Comparison of ENCODE assay signal across 25 mouse cellular contexts in the genomic region with DNA sequence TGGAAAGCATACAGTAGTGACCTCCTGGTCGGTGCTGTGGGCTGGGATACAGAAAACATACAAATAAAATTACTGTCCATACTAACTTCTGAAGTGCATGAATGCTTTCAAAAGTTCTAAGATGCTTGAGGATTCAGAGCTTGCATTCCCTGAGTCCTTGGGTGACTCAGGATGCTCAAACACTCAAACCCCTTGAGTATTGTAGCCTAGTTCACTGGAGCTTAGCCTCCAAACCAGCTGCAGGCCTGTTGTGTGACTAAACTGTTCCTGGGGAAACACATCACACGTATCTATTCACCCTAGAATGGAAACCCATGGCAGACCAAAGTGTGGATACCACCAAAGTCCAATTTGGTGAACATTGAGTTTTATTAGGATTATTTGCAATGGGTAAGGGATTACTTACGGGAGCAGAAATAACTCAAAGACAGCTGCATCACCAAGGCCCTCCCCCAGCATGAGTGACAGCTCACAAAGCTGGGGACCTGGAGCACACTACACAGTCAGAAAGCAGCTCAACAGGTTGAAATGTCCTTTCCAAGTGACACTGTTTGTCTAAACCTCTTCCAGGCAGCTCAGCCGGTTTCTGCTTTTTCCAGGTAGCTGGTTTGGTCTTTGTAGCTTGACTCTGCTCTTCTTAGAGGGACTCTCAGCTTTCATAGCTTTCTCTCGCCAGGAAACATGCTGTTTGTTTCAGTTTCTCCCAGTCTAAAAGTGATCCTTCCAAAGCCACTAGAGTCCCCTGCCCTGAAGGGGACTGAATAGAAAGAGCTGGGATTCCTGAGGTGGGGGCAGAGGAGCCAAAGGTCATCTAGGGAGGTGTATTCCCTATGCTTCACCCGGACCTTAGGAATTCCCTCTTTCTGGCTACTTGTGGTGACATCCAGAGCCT.
DNase-seq lines count a peak whose midpoint lies in the region; ATAC-seq lines count a peak whose summit lies in the region.
"Had no signal": no experiment of that assay in that cellular context is flagged by ENCODE, and none has a peak within 500 bp of the region (broad histone marks: within the 10 kb centered on the region; RNA-seq: fewer than 3 reads in every experiment).

No protein-coding gene starts in this region.

- no peaks in the 10 kb centered on the region for H3K4me1 ChIP-seq in kidney, embryonic 16.5 days (ENCODE audit: insufficient read depth, low read length)
- H3K4me1 ChIP-seq in intestine, embryonic 15.5 days (replicated peaks) = no peaks in the 10 kb centered on the region
- H3K4me1 ChIP-seq in liver, embryonic 11.5 days (replicated peaks; ENCODE audit: control insufficient read depth, insufficient read depth, low read length) = no peaks in the 10 kb centered on the region
- H3K4me1 ChIP-seq: embryonic facial prominence, embryonic 12.5 days; forebrain, embryonic 12.5 days; heart, embryonic 10.5 days; hindbrain, embryonic 15.5 days; kidney, embryonic 15.5 days; limb, embryonic 10.5 days had no signal

- 0 out of 2 replicates have a peak, but pooled peaks have one; percentile 61 for ATAC-seq in kidney, embryonic 16.5 days (ENCODE audit: low FRiP score, low TSS enrichment)
- peak; percentile 77 for ATAC-seq in intestine, embryonic 15.5 days
- ATAC-seq in liver, embryonic 11.5 days (replicated peaks; ENCODE audit: low FRiP score) = no peak
- ATAC-seq: activated CD4-positive, CD25-positive, alpha-beta regulatory T cell, adult 4 months; liver, postnatal 0 days had no signal

- H3K9ac ChIP-seq in kidney, embryonic 16.5 days (replicated peaks; ENCODE audit: low read length) = no peak overlapping the region
- H3K9ac ChIP-seq in intestine, embryonic 15.5 days = no peak overlapping the region
- H3K9ac ChIP-seq in liver, embryonic 11.5 days (ENCODE audit: low read depth, low read length) = no peak overlapping the region
- H3K9ac ChIP-seq: embryonic facial prominence, embryonic 12.5 days; forebrain, embryonic 12.5 days; hindbrain, embryonic 15.5 days; kidney, embryonic 15.5 days; liver, postnatal 0 days had no signal

- no peak for DNase-seq in kidney, postnatal 10 days
- DNase-seq in A20 (ENCODE audit: low read depth, low spot score) (peak; percentile 50), ES-CJ7 (ENCODE audit: low read depth, low spot score) (peak; percentile 30)
- no peak for DNase-seq in left cerebral cortex, adult 18-20 months (ENCODE audit: low spot score in 2 of 2)
- no peak for DNase-seq in liver, embryonic 11.5 days (ENCODE audit: low spot score)
- DNase-seq in adrenal gland, adult 18-20 months (ENCODE audit: low spot score in 2 of 2) = no peak
- DNase-seq: adrenal gland, postnatal 10 days; B cell, adult 2 months; cerebellum, adult 2 months; cerebellum, postnatal 36 days; liver, postnatal 0 days; right cerebral cortex, adult 18-20 months; right cerebral cortex, postnatal 4 days; thymus, postnatal 25 days had no signal

- no peak overlapping the region for H3K4me2 ChIP-seq in kidney, embryonic 16.5 days (replicated peaks; ENCODE audit: low read depth, low read length)
- H3K4me2 ChIP-seq in intestine, embryonic 15.5 days (replicated peaks) = no peak overlapping the region; the same call in 1 of the 2 replicates
- no peak overlapping the region for H3K4me2 ChIP-seq in liver, embryonic 11.5 days
- H3K4me2 ChIP-seq: embryonic facial prominence, embryonic 12.5 days; forebrain, embryonic 12.5 days; hindbrain, embryonic 15.5 days; kidney, embryonic 15.5 days; midbrain, embryonic 11.5 days had no signal

- H3K4me3 ChIP-seq in kidney, embryonic 16.5 days (ENCODE audit: low read length) = no peak overlapping the region
- H3K4me3 ChIP-seq in intestine, embryonic 15.5 days (replicated peaks) = no peak overlapping the region
- H3K4me3 ChIP-seq in liver, embryonic 11.5 days (ENCODE audit: low read depth, low read length) = no peak overlapping the region
- H3K4me3 ChIP-seq: embryonic facial prominence, embryonic 12.5 days; erythroblast, embryonic 14.5 days; forebrain, embryonic 12.5 days; heart, embryonic 10.5 days; hindbrain, embryonic 15.5 days; kidney, embryonic 15.5 days; limb, embryonic 10.5 days had no signal

- no peaks in the 10 kb centered on the region for H3K9me3 ChIP-seq in kidney, embryonic 16.5 days (ENCODE audit: low read length)
- H3K9me3 ChIP-seq in intestine, embryonic 15.5 days = no peaks in the 10 kb centered on the region
- no peaks in the 10 kb centered on the region for H3K9me3 ChIP-seq in liver, embryonic 11.5 days (ENCODE audit: control insufficient read depth, low read length)
- H3K9me3 ChIP-seq: embryonic facial prominence, embryonic 12.5 days; forebrain, embryonic 12.5 days; heart, embryonic 10.5 days; hindbrain, embryonic 15.5 days; kidney, embryonic 15.5 days; limb, embryonic 10.5 days had no signal

- H3K27ac ChIP-seq in kidney, embryonic 16.5 days (ENCODE audit: low read length) = no peak overlapping the region
- H3K27ac ChIP-seq in intestine, embryonic 15.5 days = no peak overlapping the region
- H3K27ac ChIP-seq in liver, embryonic 11.5 days (ENCODE audit: low read depth, low read length) = no peak overlapping the region
- H3K27ac ChIP-seq: embryonic facial prominence, embryonic 12.5 days; forebrain, embryonic 12.5 days; heart, embryonic 10.5 days; hindbrain, embryonic 15.5 days; kidney, embryonic 15.5 days; limb, embryonic 10.5 days had no signal

- no peaks in the 10 kb centered on the region for H3K27me3 ChIP-seq in kidney, embryonic 16.5 days (ENCODE audit: insufficient read depth, low read length)
- no peaks in the 10 kb centered on the region for H3K27me3 ChIP-seq in intestine, embryonic 15.5 days (replicated peaks)
- no peaks in the 10 kb centered on the region for H3K27me3 ChIP-seq in liver, embryonic 11.5 days (replicated peaks; ENCODE audit: control insufficient read depth, insufficient read depth, low read length)
- H3K27me3 ChIP-seq: embryonic facial prominence, embryonic 12.5 days; forebrain, embryonic 12.5 days; hindbrain, embryonic 15.5 days; kidney, embryonic 15.5 days had no signal

- 56% methylated on average over 6 of the region's 6 CpGs for WGBS in kidney, embryonic 16.5 days
- 63% methylated on average over 6 of the region's 6 CpGs for WGBS in intestine, embryonic 15.5 days
- 57% methylated on average over 6 of the region's 6 CpGs for WGBS in liver, embryonic 11.5 days

- H3K36me3 ChIP-seq in kidney, embryonic 16.5 days (ENCODE audit: insufficient read depth, low read length) = no peaks in the 10 kb centered on the region
- H3K36me3 ChIP-seq in intestine, embryonic 15.5 days = no peaks in the 10 kb centered on the region
- H3K36me3 ChIP-seq in liver, embryonic 11.5 days (ENCODE audit: control insufficient read depth, insufficient read depth, low read length) = no peaks in the 10 kb centered on the region
- H3K36me3 ChIP-seq: embryonic facial prominence, embryonic 12.5 days; forebrain, embryonic 12.5 days; heart, embryonic 10.5 days; hindbrain, embryonic 15.5 days; kidney, embryonic 15.5 days; limb, embryonic 10.5 days had no signal

Comparison
In these comparisons a context has a peak if more than half of its experiments do, and no peak if none do; other contexts are left out.
1. DNase-seq: peak in A20 (single experiment) and ES-CJ7 (single experiment); none in kidney, postnatal 10 days (single experiment), left cerebral cortex, adult 18-20 months (0 of 2), liver, embryonic 11.5 days (single experiment) and adrenal gland, adult 18-20 months (0 of 2).